Mouse (Mus musculus): ENCODE results near the gene Il10rb.

DNA sequence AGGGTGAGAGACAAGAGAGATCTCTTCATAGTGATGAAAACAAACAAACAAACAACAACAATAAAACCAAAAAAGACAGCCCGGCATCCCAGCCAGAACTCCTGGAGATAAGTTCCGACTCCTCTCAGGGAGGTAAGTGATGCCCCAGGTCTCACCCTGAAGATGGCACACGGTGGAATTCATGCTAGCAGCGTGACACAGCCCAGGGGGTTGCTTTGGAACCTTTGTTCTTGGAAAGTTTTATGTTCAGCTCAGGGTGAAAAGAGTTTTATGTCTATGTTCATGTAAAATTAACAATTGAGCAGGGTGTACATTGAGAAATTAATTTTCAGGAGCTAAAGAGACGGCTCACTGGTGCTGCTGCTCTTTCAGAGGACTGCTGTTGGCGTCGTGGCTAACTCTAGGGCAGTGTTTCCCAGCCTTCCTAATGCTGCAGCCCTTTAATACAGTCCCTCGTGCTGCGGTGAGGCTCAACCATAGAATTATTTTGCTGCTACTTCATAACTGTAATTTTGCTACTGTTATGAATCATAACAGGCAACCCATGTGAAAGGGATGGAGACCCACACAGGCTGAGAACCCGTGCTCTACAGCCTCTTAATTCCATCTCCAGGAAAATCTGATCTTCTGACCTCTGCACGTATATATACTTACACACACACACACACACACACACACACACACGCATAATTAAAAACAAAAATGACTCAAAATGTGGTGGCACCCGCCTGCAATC lies 59.7 kb downstream of the Il10rb start:
- TF ChIP-seq CTCF (IDR thresholded peaks at IDR 0.05; ENCODE audit: low read depth) (no peak), EP300 (optimal IDR thresholded peaks at IDR 0.05) (no peak)
